Mouse (Mus musculus) naive thymus-derived CD4-positive, alpha-beta T cell, adult 2 months (primary cell): ENCODE results near the gene Rxfp2.

Source experiments
- DNase-seq: peaks from one replicate; pipeline ENCODE4 v3.0.0-alpha.2; 2011; ENCODE audit warnings: low read depth

The Rxfp2 gene

DNA sequence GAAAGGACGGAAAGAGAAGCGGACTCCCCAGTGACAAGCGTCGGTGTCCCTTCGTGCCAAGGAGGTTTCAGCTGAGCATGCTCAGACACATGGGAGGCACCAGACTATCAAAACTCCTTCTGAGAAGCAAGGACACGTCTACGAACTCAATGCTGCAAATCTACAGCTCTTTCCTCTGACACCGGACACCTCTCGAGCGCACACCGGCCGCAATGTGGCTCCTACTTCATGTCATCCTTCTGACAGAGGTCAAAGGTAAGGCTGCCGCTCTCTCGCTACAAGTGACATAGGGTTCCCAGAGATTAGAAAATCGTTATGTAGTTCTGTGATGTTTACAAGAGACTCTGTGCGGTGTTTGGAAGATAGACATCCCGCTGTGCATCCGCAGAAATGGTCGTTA lies at the start of gene Rxfp2:
Rxfp2 (plus strand) TSS at position 20 of the 400 bp plus-strand sequence.
- DNase-seq: no peak

DNA sequence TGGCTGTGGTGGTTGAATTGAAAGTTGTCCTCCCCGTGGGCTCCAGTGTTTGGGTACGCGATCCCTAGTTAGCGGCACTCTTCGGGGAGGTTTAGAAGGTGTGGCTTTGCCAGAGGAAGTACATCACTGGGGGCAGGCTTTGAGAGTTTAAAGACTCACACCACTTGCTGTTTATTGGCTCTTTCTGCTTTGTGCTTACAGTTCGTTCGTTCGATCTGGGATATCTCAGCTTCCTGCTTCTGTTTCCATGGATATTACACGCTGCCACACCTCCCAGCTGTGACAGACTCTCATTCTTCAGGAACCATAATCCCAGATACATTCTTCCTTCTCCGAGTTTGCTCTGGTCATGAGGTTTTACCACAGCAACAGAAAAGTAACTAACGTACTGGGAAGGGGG lies 48.2 kb upstream of the Rxfp2 start:
- no peak for DNase-seq

DNA sequence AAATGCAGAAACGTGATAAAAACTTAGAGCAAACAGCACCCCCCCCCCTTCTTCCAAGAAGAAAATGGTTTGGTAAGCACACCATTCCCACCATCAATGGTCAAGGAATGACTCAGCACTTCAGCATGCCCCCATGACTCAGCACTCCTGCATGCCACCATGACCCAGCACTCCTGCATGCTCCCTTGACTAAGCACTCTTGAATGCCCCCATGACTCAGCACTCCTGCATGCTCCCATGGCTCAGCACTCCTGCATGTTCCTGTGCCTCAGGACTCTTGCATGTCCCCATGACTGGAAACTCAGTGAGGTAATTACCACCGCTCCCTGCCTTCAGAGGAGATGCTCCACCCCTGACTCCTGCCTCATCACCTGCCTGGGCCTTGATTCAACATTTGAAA lies 41.4 kb upstream of the Rxfp2 start:
- no peak for DNase-seq

DNA sequence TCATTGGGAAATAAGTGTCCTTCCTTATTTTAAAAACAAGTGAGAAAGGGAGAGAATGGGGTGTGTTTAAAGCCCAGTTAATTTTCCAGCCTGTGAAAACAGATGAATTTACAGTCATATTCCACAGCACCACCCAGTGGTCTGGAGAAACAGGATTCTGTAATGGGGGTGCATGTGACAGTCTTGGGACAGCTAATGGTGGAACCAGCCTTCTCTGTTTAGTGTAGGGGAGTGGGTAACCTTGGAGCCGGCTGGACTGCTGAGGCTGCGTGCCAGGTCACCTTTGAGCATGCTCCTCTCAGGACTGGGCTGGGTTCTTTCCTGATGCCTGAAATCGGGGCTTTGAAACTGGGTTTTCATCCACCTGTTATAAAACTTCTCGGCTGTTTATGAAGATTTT lies 34.9 kb upstream of the Rxfp2 start:
- DNase-seq: no peak

DNA sequence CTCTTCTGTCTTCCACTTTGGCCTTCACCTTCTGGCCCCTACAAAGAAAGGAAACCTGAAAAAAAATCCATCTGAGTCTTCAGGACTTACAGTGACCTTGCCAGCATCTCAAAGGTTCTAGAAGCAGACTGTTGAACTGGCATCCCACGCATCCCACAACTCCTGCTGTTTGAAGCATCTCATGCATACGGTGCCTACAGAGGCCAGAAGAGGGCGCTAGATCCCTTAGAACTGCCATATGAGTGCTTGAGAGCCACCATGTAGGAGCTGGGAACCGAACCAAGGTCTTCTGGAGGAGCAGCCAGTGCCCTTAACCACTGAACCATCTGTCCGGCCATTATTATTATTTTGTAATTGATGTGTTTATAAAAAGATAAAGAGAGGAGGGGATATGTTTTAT lies 23.9 kb upstream of the Rxfp2 start:
- no peak for DNase-seq

DNA sequence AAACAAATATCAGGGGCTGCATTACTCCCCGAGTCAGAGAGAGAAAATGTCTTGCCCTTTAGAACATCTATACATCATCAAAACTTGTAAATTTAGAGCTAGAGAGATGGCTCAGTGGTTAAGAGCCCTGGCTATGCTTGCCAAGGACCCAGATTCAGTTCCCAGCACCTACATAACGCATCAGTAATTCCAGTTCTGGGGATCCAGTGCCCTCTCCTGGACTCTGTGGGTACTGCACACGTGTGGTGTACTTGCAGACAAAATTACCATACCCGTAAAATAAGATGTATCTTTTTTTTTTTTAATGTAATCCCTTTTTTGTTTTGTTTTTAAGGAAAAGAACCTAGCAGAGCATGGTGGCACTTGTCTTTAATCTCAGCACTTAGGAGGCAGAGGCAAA lies 21.9 kb upstream of the Rxfp2 start:
- DNase-seq: no peak

DNA sequence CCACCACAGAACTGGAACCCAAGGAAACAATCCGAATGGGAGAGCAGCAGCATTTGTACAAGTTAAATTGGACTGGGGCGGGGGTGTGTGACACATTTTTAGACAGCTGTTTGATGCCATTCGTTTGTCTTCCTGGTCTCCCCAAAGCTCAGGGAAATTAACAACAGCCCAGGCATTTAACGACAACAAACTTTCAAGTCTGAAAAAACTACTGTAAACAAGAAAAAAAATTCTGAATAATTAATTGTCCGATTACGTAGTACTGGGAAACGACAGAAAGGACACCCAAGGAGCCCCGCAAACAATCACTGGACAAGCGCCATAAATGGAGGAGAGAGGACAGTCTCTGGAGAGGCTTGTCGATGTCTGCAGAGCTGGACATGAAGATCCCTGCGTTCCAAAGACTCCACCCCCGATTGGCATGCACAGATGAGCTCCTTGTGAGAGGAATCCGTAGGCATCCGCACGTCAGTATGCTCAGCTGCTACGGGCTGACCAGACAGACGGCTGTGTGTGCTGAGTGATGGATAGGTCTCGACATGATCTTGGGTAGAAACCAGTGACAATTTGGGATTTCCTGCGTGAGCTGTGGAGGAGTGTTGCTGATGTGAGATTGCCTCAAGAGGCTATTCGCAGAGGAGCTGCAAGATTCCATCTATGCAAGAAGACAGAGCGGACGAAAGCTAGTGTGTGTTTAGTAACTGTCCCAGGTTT lies 21.0 kb upstream of the Rxfp2 start:
- DNase-seq: no peak

DNA sequence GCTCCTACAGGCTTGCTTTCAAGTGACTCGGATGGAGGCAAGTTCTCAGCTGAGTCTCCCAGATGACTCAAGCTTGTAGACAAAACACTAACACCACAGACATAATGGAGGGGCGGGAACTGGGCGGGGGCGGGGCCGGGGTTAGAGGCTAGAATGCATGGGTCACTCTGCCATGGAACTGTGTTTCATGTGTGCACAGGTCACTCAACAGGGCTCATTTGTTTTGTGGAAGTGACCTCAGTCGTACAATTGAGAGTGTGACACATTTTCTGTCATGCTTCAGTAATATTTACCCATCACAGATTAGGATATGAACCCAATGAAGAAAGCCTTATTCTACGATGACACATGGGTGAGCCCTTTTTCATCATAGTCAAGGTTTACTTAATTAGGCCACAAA lies 20.2 kb upstream of the Rxfp2 start:
- no peak for DNase-seq

DNA sequence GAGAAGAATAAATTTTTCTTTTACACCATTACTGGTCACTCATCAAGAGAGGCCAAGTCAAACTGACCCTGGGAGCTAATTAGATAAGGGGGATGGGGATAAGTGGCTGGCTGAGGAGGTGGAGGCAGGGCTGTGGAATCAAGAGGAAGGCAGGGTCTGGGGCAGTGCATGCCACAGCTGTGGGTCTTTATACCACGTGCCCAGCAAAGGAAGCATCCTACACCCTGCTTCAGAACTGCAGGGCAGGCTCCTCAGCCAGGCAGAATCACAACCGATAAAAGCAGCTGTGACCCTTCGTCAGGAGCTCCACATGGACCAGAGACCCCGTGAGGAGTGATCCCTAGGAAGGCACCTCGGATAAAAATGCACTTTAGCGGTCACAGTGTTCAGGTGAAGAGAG lies 13.1 kb upstream of the Rxfp2 start:
- no peak for DNase-seq

DNA sequence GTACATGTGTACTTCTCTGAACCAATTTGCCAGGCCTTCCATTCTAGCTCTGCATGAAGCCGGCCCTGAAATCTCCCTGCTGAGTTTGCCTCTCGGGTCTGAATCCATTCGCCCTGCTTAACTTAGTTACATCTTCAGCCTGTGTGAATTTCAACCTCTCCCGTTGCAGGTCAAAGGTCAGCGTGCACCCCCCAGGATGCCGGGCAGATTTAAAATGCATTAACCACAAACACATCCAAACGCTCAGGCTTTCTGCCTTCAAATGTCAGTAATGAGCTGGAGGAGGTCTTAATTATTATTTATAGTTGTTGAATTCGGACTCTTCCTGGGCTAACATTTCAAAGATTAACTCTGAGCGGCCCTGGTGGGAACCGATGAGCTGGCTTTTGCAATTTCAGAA lies 1.6 kb upstream of the Rxfp2 start:
- DNase-seq: no peak

DNA sequence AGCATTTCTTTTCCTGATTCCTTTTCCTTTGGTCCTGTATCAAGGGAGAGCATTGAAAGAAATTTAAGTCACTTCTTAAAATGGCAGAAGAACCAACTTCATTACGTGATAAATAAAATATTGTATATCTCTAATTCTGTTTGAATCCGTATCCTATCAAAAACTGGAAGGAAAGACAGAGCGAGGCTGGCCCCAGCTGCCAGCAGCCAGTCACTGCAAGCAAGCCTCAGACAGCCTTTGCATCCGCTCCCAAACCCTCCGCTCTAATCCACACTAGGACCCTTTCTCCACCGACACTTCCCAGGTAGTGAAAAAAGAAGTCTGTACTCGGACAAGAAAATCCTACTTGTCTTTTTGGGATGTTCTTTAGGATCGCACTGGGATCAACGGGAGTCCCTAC lies 803 bp upstream of the Rxfp2 start:
- DNase-seq: no peak

DNA sequence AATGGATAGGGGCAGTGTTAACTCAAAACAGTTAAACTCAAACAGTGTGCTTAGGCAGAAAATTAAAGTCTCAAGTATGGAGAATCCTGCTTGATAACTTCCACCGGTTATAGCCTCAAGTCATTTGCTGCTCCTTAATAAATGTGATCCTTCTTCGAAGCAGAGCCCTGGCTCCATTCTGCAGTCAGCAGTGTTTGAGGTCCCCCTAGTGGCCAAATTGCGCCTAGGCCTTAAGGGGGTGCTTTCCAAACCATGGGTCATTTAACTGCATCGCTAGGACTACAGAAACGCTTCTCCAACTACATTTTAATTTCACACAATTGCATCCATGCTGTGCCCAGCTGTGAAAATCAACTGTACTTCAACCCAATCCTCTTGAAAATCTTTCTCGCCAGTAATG lies 2.4 kb downstream of the Rxfp2 start:
- DNase-seq: peak; percentile 30

DNA sequence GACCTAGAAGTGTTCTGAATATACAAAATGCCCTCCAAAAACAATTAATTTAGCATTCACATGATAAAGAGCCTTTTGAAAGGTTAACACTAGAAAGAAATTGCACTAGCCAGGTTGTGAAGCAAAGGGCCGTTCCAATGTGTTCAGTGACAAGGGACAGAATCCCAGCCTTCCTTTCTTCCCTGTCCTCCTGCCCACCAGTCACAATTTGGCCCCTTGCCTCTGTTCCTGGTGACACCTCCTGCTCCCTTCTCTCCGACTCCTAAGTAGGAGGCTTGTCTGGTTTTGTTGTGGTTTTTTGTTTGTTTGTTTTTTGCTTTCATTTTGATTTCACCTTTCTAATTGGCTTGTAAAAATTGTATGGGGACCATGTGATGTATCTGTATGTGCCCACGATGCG lies 3.3 kb downstream of the Rxfp2 start:
- DNase-seq: no peak

DNA sequence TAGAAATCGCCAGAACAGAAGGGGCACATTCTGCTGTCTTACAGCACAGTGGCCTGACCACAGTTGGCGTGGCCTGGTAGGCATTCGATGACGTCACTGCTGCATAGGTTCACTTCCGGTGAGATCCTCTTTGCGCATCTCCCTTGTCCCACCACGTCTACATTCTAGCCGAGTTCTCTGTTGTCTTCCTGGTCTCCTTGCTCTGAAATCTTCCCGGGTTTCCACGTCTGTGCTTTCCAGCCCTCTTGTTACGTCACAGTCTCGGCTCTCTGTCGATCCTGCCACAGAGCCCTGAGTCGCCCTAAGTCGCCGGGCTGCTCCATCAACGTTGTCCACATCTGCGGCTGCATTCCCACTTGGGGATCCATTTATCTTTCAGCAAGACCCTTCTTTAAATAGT lies 4.1 kb downstream of the Rxfp2 start:
- DNase-seq: no peak

DNA sequence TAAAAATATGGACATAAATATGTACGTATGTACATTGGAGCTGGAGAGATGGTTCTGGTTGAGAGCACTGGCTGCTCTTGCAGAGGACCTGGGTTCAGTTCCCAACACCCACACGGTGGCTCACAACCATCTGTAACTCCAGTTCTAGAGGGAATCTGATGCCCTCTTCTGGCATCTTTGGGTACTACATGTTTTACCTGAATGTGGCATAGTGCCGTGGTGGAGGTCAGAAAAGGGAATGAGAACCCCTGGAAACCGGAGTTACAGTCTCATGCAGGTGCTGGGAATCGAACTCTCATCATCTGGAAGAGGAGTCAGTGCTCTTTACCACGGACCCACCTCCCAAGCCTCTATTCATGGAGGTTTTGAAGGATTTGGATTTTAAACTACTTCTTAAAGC lies 5.0 kb downstream of the Rxfp2 start:
- no peak for DNase-seq

DNA sequence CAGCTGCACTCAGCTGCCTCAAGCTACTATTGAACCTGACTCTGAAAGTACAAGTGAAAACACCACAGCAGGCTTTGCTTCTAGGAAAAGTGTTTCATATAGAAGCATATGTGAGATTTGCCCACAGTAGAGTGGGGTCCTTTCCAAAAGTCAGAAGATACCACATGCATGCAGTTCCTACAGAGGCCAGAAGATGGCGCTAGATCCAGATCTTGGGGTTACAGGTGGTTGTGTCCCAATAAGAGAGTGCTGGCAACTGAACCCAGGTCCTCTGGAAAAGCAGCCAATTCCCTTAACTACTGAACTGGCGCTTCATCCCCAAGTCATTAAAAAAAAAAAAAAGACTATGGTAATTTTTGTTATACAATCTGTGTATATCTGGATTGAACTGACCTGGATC lies 5.7 kb downstream of the Rxfp2 start:
- DNase-seq: no peak

DNA sequence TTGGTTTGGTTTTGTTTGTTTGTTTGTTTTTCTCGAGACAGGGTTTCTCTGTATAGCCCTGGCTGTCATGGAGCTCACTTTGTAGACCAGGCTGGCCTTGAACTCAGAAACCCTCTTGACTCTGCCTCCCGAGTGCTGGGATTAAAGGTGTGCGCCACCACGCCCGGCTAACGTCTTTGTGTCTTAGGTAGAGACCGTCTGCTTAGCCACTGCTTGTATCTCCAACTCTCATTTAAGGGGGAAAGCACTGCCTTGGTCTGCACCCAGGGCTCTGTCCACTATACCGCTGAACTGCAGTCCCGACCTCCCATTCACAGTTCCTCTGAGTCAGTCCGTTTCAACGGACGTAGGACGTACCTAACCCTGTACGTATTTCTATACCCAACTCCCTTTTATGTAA lies 6.4 kb downstream of the Rxfp2 start:
- DNase-seq: no peak

DNA sequence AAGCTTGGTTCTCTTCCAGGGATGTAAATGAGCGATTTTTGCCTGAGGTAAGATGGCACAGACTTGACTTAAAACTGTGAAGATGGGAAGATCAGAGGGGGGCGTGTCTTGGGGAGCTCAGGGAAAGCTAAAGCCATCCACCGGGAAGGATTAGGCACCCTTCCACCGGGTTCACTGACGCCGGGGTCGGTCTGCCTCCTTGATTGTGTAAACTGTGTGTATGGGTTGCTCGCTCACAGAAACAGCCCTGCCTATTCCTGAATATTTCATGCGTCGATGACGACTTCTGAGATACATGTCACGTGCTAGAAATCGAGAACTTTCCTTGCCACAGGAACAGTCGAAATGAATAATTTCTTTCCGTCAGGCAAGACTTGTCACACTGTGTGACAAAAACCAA lies 6.9 kb downstream of the Rxfp2 start:
- no peak for DNase-seq

DNA sequence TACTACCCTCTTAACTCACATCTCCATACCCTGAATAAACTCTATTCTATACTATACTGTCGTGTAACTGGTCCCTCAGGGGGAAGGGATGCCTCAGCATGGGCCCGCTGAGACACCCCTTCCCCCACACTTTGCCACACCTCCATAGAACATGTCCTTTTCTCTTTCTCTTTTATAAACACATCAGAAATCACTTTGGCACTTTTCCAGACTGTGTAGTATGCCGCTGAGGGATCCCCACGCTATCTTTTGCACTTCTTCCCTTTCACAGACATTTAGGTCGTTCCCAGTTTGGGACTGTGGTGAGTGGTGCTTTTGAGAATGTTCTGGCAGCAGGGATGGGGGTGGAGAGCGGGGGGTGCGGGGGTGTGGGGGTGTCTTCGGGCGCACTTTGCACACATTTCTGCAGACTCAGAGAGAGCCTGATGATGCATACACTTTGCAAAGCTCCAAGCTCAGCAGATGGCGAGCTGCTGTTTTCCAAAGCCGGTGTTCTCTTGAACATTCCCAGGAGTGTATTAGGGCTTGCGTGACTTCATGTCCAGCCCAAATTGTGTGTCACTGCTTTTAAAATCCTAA lies 8.1 kb downstream of the Rxfp2 start:
- no peak for DNase-seq

DNA sequence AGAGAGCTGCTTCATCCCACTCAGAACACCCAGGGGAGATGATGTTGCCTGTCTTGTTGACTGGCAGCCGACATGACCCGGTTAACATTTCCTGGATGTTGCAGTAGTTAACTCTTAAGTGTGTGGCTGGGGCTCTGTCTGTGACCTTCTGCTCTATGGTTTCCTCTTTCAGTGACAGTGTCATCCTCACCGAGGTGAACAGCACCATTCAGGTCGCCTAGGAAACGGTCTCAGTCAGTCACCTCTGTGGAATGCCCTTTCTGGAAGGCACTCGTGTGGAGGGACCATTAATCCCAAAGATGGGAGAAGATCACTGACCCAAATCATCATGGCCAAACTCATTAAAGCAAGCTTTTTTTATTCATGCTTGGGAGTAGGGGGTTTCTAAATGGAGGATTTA lies 12.7 kb downstream of the Rxfp2 start:
- DNase-seq: no peak

DNA sequence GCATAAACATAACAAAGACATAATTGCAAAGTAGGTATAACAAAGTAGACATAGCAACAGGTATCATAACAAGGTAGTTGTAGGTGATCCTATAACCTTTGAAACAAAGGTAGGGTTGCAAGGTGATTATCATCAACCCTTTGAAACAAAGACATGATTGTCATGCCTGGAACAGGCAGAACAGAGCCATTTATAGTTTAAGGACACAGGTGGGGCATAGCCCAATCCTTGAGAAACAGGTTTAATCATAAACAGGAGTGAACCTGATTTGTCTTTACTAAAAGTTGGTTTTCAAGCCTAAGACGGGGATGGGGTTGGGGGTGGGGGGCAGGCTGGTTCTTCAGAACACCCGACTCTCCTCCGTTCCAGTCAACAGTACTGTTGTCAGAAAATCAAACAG lies 13.2 kb downstream of the Rxfp2 start:
- no peak for DNase-seq

DNA sequence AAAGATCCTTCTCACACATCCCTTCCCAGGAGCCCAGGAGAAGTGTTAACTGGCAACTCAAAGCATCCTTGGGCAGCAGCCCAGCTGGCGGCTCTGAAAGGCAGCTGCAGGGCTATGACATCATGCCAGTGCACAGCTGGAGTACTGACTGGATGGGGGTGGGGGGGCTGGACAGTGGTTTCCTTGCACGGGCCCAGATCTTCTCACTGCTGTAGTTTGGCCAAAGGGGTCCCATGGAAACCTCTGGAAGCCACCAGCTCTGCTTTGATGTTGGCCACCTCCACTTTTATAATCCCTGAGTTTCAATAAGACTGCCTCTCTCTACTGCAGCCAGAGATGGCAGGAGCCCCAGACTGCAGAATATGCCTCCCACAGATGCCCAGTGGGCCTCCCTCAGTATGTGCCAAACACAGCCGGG lies 13.6 kb downstream of the Rxfp2 start:
- DNase-seq: no peak

DNA sequence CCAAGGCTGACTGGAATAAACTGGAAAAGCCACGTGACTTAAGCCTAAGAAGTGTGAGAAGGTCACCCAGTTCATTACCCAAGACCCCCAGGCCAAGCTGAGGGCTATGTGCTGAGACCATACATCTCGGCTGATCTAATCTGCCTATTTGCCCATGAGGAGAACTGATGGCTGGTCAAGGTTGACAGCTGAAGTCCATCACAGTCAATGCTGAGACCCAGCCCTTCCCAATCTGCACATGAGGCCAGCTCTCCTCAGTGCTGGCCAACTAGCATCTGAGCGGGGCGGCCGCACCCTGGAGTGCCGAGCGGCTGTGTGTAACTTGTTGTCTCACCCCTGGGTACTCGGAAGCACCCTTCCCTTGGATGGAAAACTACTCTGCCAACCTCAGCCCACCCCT lies 17.8 kb downstream of the Rxfp2 start:
- DNase-seq: no peak

DNA sequence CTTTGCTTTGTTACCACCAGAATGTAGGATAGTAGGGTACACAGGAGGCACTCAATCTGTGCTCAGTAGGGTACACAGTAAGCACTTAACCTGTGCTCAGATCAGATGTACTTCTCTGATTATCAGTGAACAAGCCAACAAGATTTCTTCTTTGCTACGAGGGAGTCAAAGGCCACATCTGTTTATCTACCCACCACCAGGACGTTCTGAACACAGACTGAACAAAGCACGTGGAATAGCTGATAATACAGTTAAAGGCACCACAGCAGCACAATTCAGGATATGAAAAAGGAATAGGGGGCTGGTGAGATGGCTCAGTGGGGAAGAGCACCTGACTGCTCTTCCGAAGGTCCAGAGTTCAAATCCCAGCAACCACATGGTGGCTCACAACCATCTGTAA lies 18.4 kb downstream of the Rxfp2 start:
- DNase-seq: no peak
